Mouse (Mus musculus) lung, embryonic 15.5 days (tissue): Measurements from ENCODE around the gene Pnlip. TPM values are rescaled to one million over a fixed set of nuclear protein-coding genes. Genes with fewer than 3 reads are reported as not detected.
A peak's percentile ranks its signal among the peaks of the same experiment; 100 is the strongest.

Source experiments
- ATAC-seq: fragments of 200-750 bp; cut with Nextera tagmentation; 2 replicates; pipeline ENCODE4 v1.8.0; 2017; ENCODE audit warnings: moderate number of reproducible peaks, borderline replicate concordance; ENCODE audit not compliant: low FRiP score, low TSS enrichment; ENCODE audit errors: extremely low read depth
- H3K27ac ChIP-seq: fragments of 300-500 bp; sonication (generic); 2 replicates; pipeline ENCODE4 v1.5.1; 2015; ENCODE audit warnings: moderate library complexity, mild to moderate bottlenecking, inconsistent platforms
- H3K27me3 ChIP-seq: fragments of 300-500 bp; sonication (generic); 2 replicates; pipeline ENCODE4 v1.6.1; 2015; ENCODE audit warnings: inconsistent platforms
- H3K36me3 ChIP-seq: fragments of 300-500 bp; sonication (generic); 2 replicates; pipeline ENCODE4 v1.6.1; 2015; ENCODE audit warnings: inconsistent platforms
- H3K4me1 ChIP-seq: fragments of 300-500 bp; sonication (generic); 2 replicates; pipeline ENCODE4 v1.6.1; 2015; ENCODE audit warnings: inconsistent platforms
- H3K4me2 ChIP-seq: fragments of 300-500 bp; sonication (generic); 2 replicates; pipeline ENCODE4 v1.6.1; 2015; ENCODE audit warnings: inconsistent platforms, mild to moderate bottlenecking, moderate library complexity
- H3K4me3 ChIP-seq: fragments of 300-500 bp; sonication (generic); 2 replicates; pipeline ENCODE4 v1.5.1; 2015; ENCODE audit warnings: mild to moderate bottlenecking, inconsistent platforms
- H3K9ac ChIP-seq: fragments of 300-500 bp; sonication (generic); 2 replicates; pipeline ENCODE4 v1.6.1; 2015; ENCODE audit warnings: inconsistent platforms
- H3K9me3 ChIP-seq: fragments of 300-500 bp; sonication (generic); 2 replicates; pipeline ENCODE4 v1.6.1; 2016; ENCODE audit warnings: inconsistent platforms
- WGBS: fragments of 180-500 bp; shearing (Covaris S2); methylation state at CpG from one replicate; pipeline ENCODE4 v1.1.7; 2015; 5-methylcytosine and 5-hydroxymethylcytosine counted together
- polyA plus RNA-seq: library from polyadenylated mRNA; unstranded; fragments of >200 nt; fragmentation: Nextera tagmentation; extraction: Ambion mirVana; gene quantifications from 2 replicates; pipeline ENCODE4 v1.2.1, GENCODE M21; 2015

Pnlip gene
- not detected in 2 replicates for polyA plus RNA-seq

GRCm38 (mm10) chr19:58652198-58652597, at the start of gene Pnlip:
Gene Pnlip, plus strand, starts transcription at chr19:58652498.
- WGBS: 48% methylated on average over 5 of the region's 5 CpGs
- Histone ChIP-seq H3K27ac (no peak within 1 kb of the TSS), H3K27me3 (no peaks in the 10 kb centered on the region), H3K36me3 (no peaks in the 10 kb centered on the region), H3K9ac (no peak within 1 kb of the TSS), H3K9me3 (no peaks in the 10 kb centered on the region), H3K4me3 (no peak within 1 kb of the TSS), H3K4me2 (no peak within 1 kb of the TSS), H3K4me1 (no peaks in the 10 kb centered on the region)
- no peak for ATAC-seq

GRCm38 (mm10) chr19:58609716-58610115, 42.6 kb upstream of the Pnlip start:
- H3K36me3 ChIP-seq: no peaks in the 10 kb centered on the region
- no peak overlapping the region for H3K4me2 ChIP-seq
- no peaks in the 10 kb centered on the region for H3K4me1 ChIP-seq
- ATAC-seq: peak; percentile 35; the same call in 1 of the 2 replicates
- H3K9ac ChIP-seq: no peak overlapping the region
- no peak overlapping the region for H3K4me3 ChIP-seq
- WGBS: 47% methylated on average over 1 of the region's 1 CpGs
- H3K27me3 ChIP-seq: no peaks in the 10 kb centered on the region
- no peaks in the 10 kb centered on the region for H3K9me3 ChIP-seq
- H3K27ac ChIP-seq: peak overlapping the region; percentile 37; the same call in 1 of the 2 replicates

- no peak overlapping the region for H3K4me3 ChIP-seq
- no peak for ATAC-seq
These were observed 39.6 kb upstream of the Pnlip start for GRCm38 (mm10) chr19:58612745-58613144.

GRCm38 (mm10) chr19:58616606-58617005, 35.7 kb upstream of the Pnlip start:
- H3K9me3 ChIP-seq: no peaks in the 10 kb centered on the region
- peaks cover 3% of the 10 kb centered on the region; the same call in 1 of the 2 replicates for H3K4me1 ChIP-seq
- 47% methylated on average over 7 of the region's 7 CpGs for WGBS
- H3K4me2 ChIP-seq: no peak overlapping the region
- H3K27me3 ChIP-seq: no peaks in the 10 kb centered on the region
- no peak for ATAC-seq
- H3K36me3 ChIP-seq: no peaks in the 10 kb centered on the region
- H3K27ac ChIP-seq: 0 out of 2 replicates have a peak overlapping the region, but pooled peaks have one; percentile 15
- H3K4me3 ChIP-seq: no peak overlapping the region
- no peak overlapping the region for H3K9ac ChIP-seq

More at GRCm38 (mm10) chr19:58612745-58613144, 39.6 kb upstream of the Pnlip start:
- 58% methylated on average over 3 of the region's 3 CpGs for WGBS
- H3K36me3 ChIP-seq: no peaks in the 10 kb centered on the region
- no peak overlapping the region for H3K27ac ChIP-seq
- no peak overlapping the region for H3K9ac ChIP-seq
- peaks cover 3% of the 10 kb centered on the region; the same call in 1 of the 2 replicates for H3K4me1 ChIP-seq
- no peaks in the 10 kb centered on the region for H3K9me3 ChIP-seq
- no peaks in the 10 kb centered on the region for H3K27me3 ChIP-seq
- H3K4me2 ChIP-seq: no peak overlapping the region

GRCm38 (mm10) chr19:58620661-58621060, 31.6 kb upstream of the Pnlip start:
- no peaks in the 10 kb centered on the region for H3K36me3 ChIP-seq
- 70% methylated on average over 3 of the region's 3 CpGs for WGBS
- no peaks in the 10 kb centered on the region for H3K27me3 ChIP-seq
- H3K9me3 ChIP-seq: no peaks in the 10 kb centered on the region; the same call in 1 of the 2 replicates
- no peak overlapping the region for H3K4me2 ChIP-seq
- no peak for ATAC-seq
- no peak overlapping the region for H3K27ac ChIP-seq
- H3K9ac ChIP-seq: no peak overlapping the region
- peaks cover 3% of the 10 kb centered on the region; the same call in 1 of the 2 replicates for H3K4me1 ChIP-seq
- H3K4me3 ChIP-seq: no peak overlapping the region

GRCm38 (mm10) chr19:58621646-58622045, 30.7 kb upstream of the Pnlip start:
- H3K27me3 ChIP-seq: no peaks in the 10 kb centered on the region
- no peak overlapping the region for H3K4me3 ChIP-seq
- no peak for ATAC-seq
- no peak overlapping the region for H3K9ac ChIP-seq
- no peaks in the 10 kb centered on the region; the same call in 1 of the 2 replicates for H3K9me3 ChIP-seq
- no peaks in the 10 kb centered on the region for H3K36me3 ChIP-seq
- peaks cover under 1% of the 10 kb centered on the region; the same call in 1 of the 2 replicates for H3K4me1 ChIP-seq
- no peak overlapping the region for H3K27ac ChIP-seq
- no peak overlapping the region for H3K4me2 ChIP-seq
- whole genome bisulfite sequencing: 67% methylated on average over 1 of the region's 1 CpGs

GRCm38 (mm10) chr19:58624799-58625198, 27.5 kb upstream of the Pnlip start:
- ATAC-seq: no peak
- no peaks in the 10 kb centered on the region for H3K27me3 ChIP-seq
- H3K36me3 ChIP-seq: no peaks in the 10 kb centered on the region
- H3K9me3 ChIP-seq: no peaks in the 10 kb centered on the region; the same call in 1 of the 2 replicates
- no peak overlapping the region for H3K27ac ChIP-seq
- 65% methylated on average over 4 of the region's 4 CpGs for WGBS
- no peak overlapping the region for H3K9ac ChIP-seq
- no peak overlapping the region for H3K4me2 ChIP-seq
- H3K4me1 ChIP-seq: no peaks in the 10 kb centered on the region
- no peak overlapping the region for H3K4me3 ChIP-seq

GRCm38 (mm10) chr19:58625254-58625947, 26.9 kb upstream of the Pnlip start:
- no peak for ATAC-seq
- H3K4me3 ChIP-seq: no peak overlapping the region
- no peaks in the 10 kb centered on the region for H3K36me3 ChIP-seq
- WGBS: 77% methylated on average over 9 of the region's 9 CpGs
- H3K27me3 ChIP-seq: no peaks in the 10 kb centered on the region
- no peak overlapping the region for H3K9ac ChIP-seq
- H3K9me3 ChIP-seq: no peaks in the 10 kb centered on the region; the same call in 1 of the 2 replicates
- H3K4me2 ChIP-seq: no peak overlapping the region
- no peaks in the 10 kb centered on the region for H3K4me1 ChIP-seq
- H3K27ac ChIP-seq: no peak overlapping the region

GRCm38 (mm10) chr19:58627406-58628337, 24.6 kb upstream of the Pnlip start:
- H3K4me1 ChIP-seq: no peaks in the 10 kb centered on the region
- H3K9ac ChIP-seq: peak overlapping the region; percentile 22; the same call in 1 of the 2 replicates
- peak overlapping the region; percentile 34 for H3K4me2 ChIP-seq
- no peaks in the 10 kb centered on the region; the same call in 1 of the 2 replicates for H3K9me3 ChIP-seq
- no peaks in the 10 kb centered on the region for H3K36me3 ChIP-seq
- 0 out of 2 replicates have a peak overlapping the region, but pooled peaks have one; percentile 15 for H3K27ac ChIP-seq
- WGBS: 34% methylated on average over 22 of the region's 22 CpGs
- no peak for ATAC-seq
- no peaks in the 10 kb centered on the region for H3K27me3 ChIP-seq
- H3K4me3 ChIP-seq: no peak overlapping the region

- no peak overlapping the region for H3K9ac ChIP-seq
- H3K4me2 ChIP-seq: no peak overlapping the region
- no peak overlapping the region for H3K27ac ChIP-seq
- no peaks in the 10 kb centered on the region for H3K9me3 ChIP-seq
- no peak overlapping the region for H3K4me3 ChIP-seq
- ATAC-seq: no peak
- H3K27me3 ChIP-seq: no peaks in the 10 kb centered on the region
- no peaks in the 10 kb centered on the region for H3K4me1 ChIP-seq
- WGBS: 71% methylated on average over 3 of the region's 3 CpGs
- no peaks in the 10 kb centered on the region for H3K36me3 ChIP-seq
These were observed 22.9 kb upstream of the Pnlip start for GRCm38 (mm10) chr19:58629351-58629773.

GRCm38 (mm10) chr19:58650036-58650435, 2.3 kb upstream of the Pnlip start:
- no peak overlapping the region for H3K9ac ChIP-seq
- 57% methylated on average over 5 of the region's 5 CpGs for WGBS
- no peaks in the 10 kb centered on the region for H3K4me1 ChIP-seq
- H3K27me3 ChIP-seq: no peaks in the 10 kb centered on the region
- no peaks in the 10 kb centered on the region for H3K9me3 ChIP-seq
- no peak for ATAC-seq
- no peak overlapping the region for H3K4me2 ChIP-seq
- no peaks in the 10 kb centered on the region for H3K36me3 ChIP-seq
- H3K4me3 ChIP-seq: no peak overlapping the region
- H3K27ac ChIP-seq: no peak overlapping the region
